Mouse (Mus musculus) adipocyte (in vitro differentiated cells): ENCODE measurements at regions not wholly inside any gene's neighbourhood (a gene's known extent, or its start where the extent isn't known, plus 50 kb on each side); places are given as distances from the start of the nearest gene placed in this dataset.
A peak's percentile ranks its signal among the peaks of the same experiment; 100 is the strongest.

Source experiments
- DNase-seq: peaks from one replicate; pipeline ENCODE4 v3.0.0-alpha.2; 2016; ENCODE audit warnings: low spot score

- no peak for DNase-seq
Measured at GRCm38 (mm10) chr4:12534151-12534550, 362.3 kb upstream of the Fam92a start.

- DNase-seq: no peak
Measured at GRCm38 (mm10) chr4:12532961-12533360, 361.1 kb upstream of the Fam92a start.

- DNase-seq: peak; percentile 4
Measured at GRCm38 (mm10) chr4:12522358-12522757, 350.5 kb upstream of the Fam92a start.

GRCm38 (mm10) chr4:12521246-12521645 lies 349.4 kb upstream of the Fam92a start:
- no peak for DNase-seq

- no peak for DNase-seq
Measured at GRCm38 (mm10) chr4:12516497-12516896, 344.7 kb upstream of the Fam92a start.

- DNase-seq: peak; percentile 46
Measured at GRCm38 (mm10) chr4:12511656-12512385, 340.0 kb upstream of the Fam92a start.

GRCm38 (mm10) chr4:12506851-12507551 lies 335.2 kb upstream of the Fam92a start:
- no peak for DNase-seq

GRCm38 (mm10) chr4:12501086-12501485 lies 329.3 kb upstream of the Fam92a start:
- no peak for DNase-seq

- DNase-seq: no peak
Measured at GRCm38 (mm10) chr4:12498426-12498825, 326.6 kb upstream of the Fam92a start.

- DNase-seq: no peak
Measured at GRCm38 (mm10) chr4:12492468-12492867, 320.7 kb upstream of the Fam92a start.

- DNase-seq: no peak
Measured at GRCm38 (mm10) chr4:12491306-12491705, 319.5 kb upstream of the Fam92a start.

GRCm38 (mm10) chr4:12490066-12490465 lies 318.3 kb upstream of the Fam92a start:
- no peak for DNase-seq

GRCm38 (mm10) chr4:12489358-12489757 lies 317.5 kb upstream of the Fam92a start:
- no peak for DNase-seq

GRCm38 (mm10) chr4:12481481-12481880 lies 309.7 kb upstream of the Fam92a start:
- DNase-seq: no peak

- DNase-seq: no peak
Measured at GRCm38 (mm10) chr4:12476717-12477116, 304.9 kb upstream of the Fam92a start.

GRCm38 (mm10) chr4:12474981-12475568 lies 303.3 kb upstream of the Fam92a start:
- DNase-seq: no peak

- no peak for DNase-seq
Measured at GRCm38 (mm10) chr4:12474421-12474820, 302.6 kb upstream of the Fam92a start.

GRCm38 (mm10) chr4:12461701-12462100 lies 289.9 kb upstream of the Fam92a start:
- no peak for DNase-seq

- no peak for DNase-seq
Measured at GRCm38 (mm10) chr4:12461251-12461650, 289.4 kb upstream of the Fam92a start.

- no peak for DNase-seq
Measured at GRCm38 (mm10) chr4:12457978-12458597, 286.3 kb upstream of the Fam92a start.

GRCm38 (mm10) chr4:12452086-12452485 lies 280.3 kb upstream of the Fam92a start:
- DNase-seq: no peak

GRCm38 (mm10) chr4:12425507-12425906 lies 253.7 kb upstream of the Fam92a start:
- no peak for DNase-seq
